Mouse (Mus musculus) hindlimb bud, embryonic 11.5 days (tissue): ENCODE measurements at regions not wholly inside any gene's neighbourhood (a gene's known extent, or its start where the extent isn't known, plus 50 kb on each side); places are given as distances from the start of the nearest gene placed in this dataset.

Source experiments
- DNase-seq: peaks from one replicate; pipeline ENCODE4 v3.0.0-alpha.2; 2012; ENCODE audit warnings: low read depth, low spot score; ENCODE audit errors: extremely low spot score

GRCm38 (mm10) chr2:30525295-30525694, 51.3 kb upstream of the Ier5l start:
- DNase-seq = no peak

- no peak for DNase-seq
Observed at GRCm38 (mm10) chr2:30525831-30526230, 51.8 kb upstream of the Ier5l start.

GRCm38 (mm10) chr2:30527495-30527894, 53.5 kb upstream of the Ier5l start:
- no peak for DNase-seq

- no peak for DNase-seq
Observed at GRCm38 (mm10) chr2:30532948-30533347, 58.9 kb upstream of the Ier5l start.

GRCm38 (mm10) chr2:30533367-30533766, 59.3 kb upstream of the Ier5l start:
- DNase-seq = no peak

GRCm38 (mm10) chr2:30534485-30534884, 60.4 kb upstream of the Cstad start:
- DNase-seq = no peak

GRCm38 (mm10) chr2:30539305-30539704, 55.5 kb upstream of the Cstad start:
- no peak for DNase-seq

- DNase-seq = no peak
Observed at GRCm38 (mm10) chr2:30541541-30541940, 53.3 kb upstream of the Cstad start.

GRCm38 (mm10) chr2:30544782-30545435, 49.9 kb upstream of the Cstad start:
- peak; percentile 73 for DNase-seq
